Mouse (Mus musculus) heart, adult 2 months (tissue): ENCODE data around the gene Sorl1. TPM values are rescaled to one million over a fixed set of nuclear protein-coding genes. Genes with fewer than 3 reads are reported as not detected.

Source experiments
- DNase-seq, 2 experiments: peaks; one replicate each; pipeline ENCODE4 v3.0.0; 2021
- H3K27ac ChIP-seq: fragments of 200-600 bp; 2 replicates; pipeline ENCODE4 v1.8.1; 2022
- H3K27me3 ChIP-seq: fragments of 200-500 bp; 2 replicates; pipeline ENCODE4 v1.6.1; 2012; ENCODE audit warnings: mild to moderate bottlenecking, low read length, inconsistent platforms, mixed read lengths; ENCODE audit not compliant: control insufficient read depth, insufficient read depth
- H3K36me3 ChIP-seq: fragments of 200-500 bp; 2 replicates; pipeline ENCODE4 v1.6.1; 2012; ENCODE audit warnings: low read length, inconsistent platforms; ENCODE audit not compliant: control insufficient read depth, insufficient read depth
- H3K4me1 ChIP-seq: fragments of 200-500 bp; 2 replicates; pipeline ENCODE4 v1.6.1; 2011; ENCODE audit warnings: low read length; ENCODE audit not compliant: control insufficient read depth, insufficient read depth
- H3K4me3 ChIP-seq: fragments of 200-600 bp; 2 replicates; pipeline ENCODE4 v1.8.1; 2022
- H3K79me2 ChIP-seq: fragments of 200-500 bp; replicated peaks from 2 replicates; pipeline ENCODE4 v1.6.1; 2012; ENCODE audit warnings: mild to moderate bottlenecking, inconsistent platforms, low read length, moderate library complexity, mixed read lengths; ENCODE audit not compliant: control insufficient read depth, insufficient read depth
- H3K9ac ChIP-seq: fragments of 200-500 bp; 2 replicates; pipeline ENCODE4 v1.6.1; 2012; ENCODE audit warnings: low read depth, mild to moderate bottlenecking, control low read depth, inconsistent platforms, low read length, mixed read lengths
- CTCF ChIP-seq: fragments of 200-600 bp; IDR thresholded peaks from 2 replicates; pipeline ENCODE4 v1.8.1; 2022; ENCODE audit warnings: antibody characterized with exemption, mild to moderate bottlenecking, moderate library complexity
- EP300 ChIP-seq: fragments of 200-500 bp; IDR thresholded peaks from 2 replicates; pipeline ENCODE4 v1.6.1; 2011; ENCODE audit warnings: low read depth, low read length, control low read depth; ENCODE audit not compliant: insufficient read depth
- POLR2A ChIP-seq: fragments of 200-500 bp; IDR thresholded peaks from 2 replicates; pipeline ENCODE4 v1.6.1; 2011; ENCODE audit warnings: mild to moderate bottlenecking, low read depth, low read length, control low read depth; ENCODE audit not compliant: insufficient read depth
- WGBS: fragments of 180-500 bp; shearing (Covaris S2); methylation state at CpG from one replicate; pipeline ENCODE4 v1.1.7; 2018; 5-methylcytosine and 5-hydroxymethylcytosine counted together
- intact Hi-C: fragments of 180-260 bp; cut with DNase I; formaldehyde crosslinking; loops from one replicate; pipeline ENCODE4 v1.15.1; 2025
- polyA plus RNA-seq: library from polyadenylated mRNA; depleted of rRNA; stranded (reverse); fragments of >200 nt; gene quantifications from 2 replicates; pipeline ENCODE4 v1.2.3, GENCODE M21; 2012
- total RNA-seq, 2 experiments: library from RNA; stranded (reverse); gene quantifications; 2 replicates each; pipeline ENCODE4 v1.2.3; 2021

Gene Sorl1
- total and polyA plus RNA-seq, 3 experiments, result 13.4 to 16.0 (median 14.1) TPM

DNA sequence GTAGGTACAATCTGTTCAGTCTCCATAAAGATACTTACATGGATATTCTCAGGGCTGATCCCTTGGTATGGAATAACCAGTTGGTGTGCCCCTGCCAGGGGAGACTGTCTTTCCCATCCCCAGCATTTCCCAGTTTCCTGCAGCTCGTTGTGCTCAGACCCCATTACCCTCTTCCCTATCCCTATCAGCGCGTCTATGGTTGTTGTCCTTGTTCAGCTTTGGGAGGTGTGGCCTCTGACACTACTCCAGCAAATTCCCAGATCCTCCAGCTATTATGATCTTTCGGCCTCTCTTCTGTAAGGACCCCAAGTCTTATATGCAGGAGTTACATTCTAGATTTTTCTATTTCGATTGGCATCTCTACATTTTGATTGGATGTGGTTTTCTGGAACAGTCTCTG, 35.3 kb upstream of the Sorl1 start:
- Histone ChIP-seq H3K4me1 (no peaks in the 10 kb centered on the region; the same call in 1 of the 2 replicates), H3K27ac (no peak overlapping the region), H3K27me3 (no peaks in the 10 kb centered on the region), H3K4me3 (no peak overlapping the region), H3K9ac (no peak overlapping the region), H3K79me2 (no peaks in the 10 kb centered on the region), H3K36me3 (no peaks in the 10 kb centered on the region)
- 58% methylated on average over 5 of the region's 5 CpGs for WGBS
- intact Hi-C loops, result no loop called here
- no peak for DNase-seq
- TF ChIP-seq POLR2A (no peak), CTCF (no peak), EP300 (no peak)

DNA sequence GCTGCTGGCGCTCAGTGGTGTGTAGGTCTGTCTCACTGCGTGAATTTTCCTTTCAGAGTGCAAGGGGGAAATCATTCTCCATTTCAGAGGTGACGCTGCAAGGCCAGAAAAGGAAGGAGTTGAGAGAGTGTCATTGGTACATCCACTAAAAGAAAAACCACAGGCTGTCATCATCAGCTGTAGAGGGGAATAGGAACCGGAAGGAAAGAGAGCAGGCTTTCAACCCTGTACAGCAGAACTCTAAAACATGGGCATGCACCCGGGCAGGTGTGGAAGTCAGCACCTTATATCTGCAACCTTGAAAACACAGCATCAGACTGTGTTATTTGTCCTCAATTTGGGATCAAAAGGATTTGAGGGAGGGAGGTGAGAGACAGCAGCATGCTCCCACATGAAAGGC, 34.6 kb upstream of the Sorl1 start:
- H3K79me2 ChIP-seq, result no peaks in the 10 kb centered on the region
- H3K36me3 ChIP-seq, result no peaks in the 10 kb centered on the region
- no peak overlapping the region for H3K27ac ChIP-seq
- DNase-seq, result no peak
- TF ChIP-seq EP300, result no peak
- TF ChIP-seq POLR2A, result no peak
- no peak for TF ChIP-seq CTCF
- no peaks in the 10 kb centered on the region; the same call in 1 of the 2 replicates for H3K4me1 ChIP-seq
- WGBS, result 61% methylated on average over 5 of the region's 5 CpGs
- intact Hi-C loops, result no loop called here
- H3K4me3 ChIP-seq, result no peak overlapping the region
- no peak overlapping the region for H3K9ac ChIP-seq
- H3K27me3 ChIP-seq, result no peaks in the 10 kb centered on the region

DNA sequence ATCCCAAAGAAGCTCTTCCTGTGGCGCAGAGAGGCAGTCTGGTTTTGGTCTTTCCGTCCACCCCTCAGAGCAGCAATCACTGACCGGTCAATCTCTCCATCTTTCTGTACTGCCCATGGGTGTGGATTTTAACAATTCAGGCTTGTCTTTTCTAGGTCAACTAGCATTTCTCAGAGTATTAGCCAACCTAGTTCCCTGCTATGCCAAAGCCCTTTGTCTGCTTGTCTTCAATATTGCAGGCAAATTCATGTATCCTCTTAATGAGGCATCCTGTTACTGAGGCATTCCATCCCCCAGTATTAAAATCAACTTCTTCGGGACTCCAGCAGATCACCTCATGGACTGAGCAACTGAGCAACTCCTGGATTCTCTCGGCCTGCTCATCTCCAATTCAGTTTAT, 33.9 kb upstream of the Sorl1 start:
- WGBS, result 88% methylated on average over 5 of the region's 5 CpGs

DNA sequence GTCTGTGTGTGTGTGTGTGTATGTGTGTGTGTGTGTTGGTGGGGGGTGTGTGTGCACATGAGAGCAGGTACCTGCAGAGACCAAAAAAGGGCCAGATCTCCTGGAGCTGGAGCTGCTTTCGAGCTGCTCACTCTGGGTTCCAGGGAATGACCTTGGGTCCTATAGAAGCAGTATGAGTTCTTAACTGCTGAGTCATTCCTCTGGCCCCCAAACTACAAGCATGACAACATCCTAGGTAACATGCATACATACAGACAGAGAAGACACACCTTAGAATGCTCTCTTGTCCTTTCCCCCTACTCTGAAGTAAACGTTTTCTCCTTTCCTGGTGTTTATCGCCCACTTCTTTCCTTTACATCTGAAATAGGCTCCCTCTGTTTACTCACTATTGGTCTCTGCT, 32.5 kb upstream of the Sorl1 start:
- Histone ChIP-seq H3K27ac (no peak overlapping the region), H3K4me3 (no peak overlapping the region), H3K79me2 (no peaks in the 10 kb centered on the region), H3K4me1 (no peaks in the 10 kb centered on the region; the same call in 1 of the 2 replicates), H3K9ac (no peak overlapping the region), H3K27me3 (no peaks in the 10 kb centered on the region), H3K36me3 (no peaks in the 10 kb centered on the region)
- no peak for TF ChIP-seq POLR2A
- TF ChIP-seq CTCF, result no peak
- TF ChIP-seq EP300, result no peak
- no peak for DNase-seq
- intact Hi-C loops, result no loop called here
- 73% methylated on average over 3 of the region's 3 CpGs for WGBS

More for the DNA sequence above, 33.9 kb upstream of the Sorl1 start:
- Histone ChIP-seq H3K27me3 (no peaks in the 10 kb centered on the region), H3K4me3 (no peak overlapping the region), H3K27ac (no peak overlapping the region), H3K36me3 (no peaks in the 10 kb centered on the region), H3K79me2 (no peaks in the 10 kb centered on the region), H3K9ac (no peak overlapping the region), H3K4me1 (no peaks in the 10 kb centered on the region; the same call in 1 of the 2 replicates)
- TF ChIP-seq POLR2A (no peak), CTCF (no peak), EP300 (no peak)
- DNase-seq, result no peak
- intact Hi-C loops, result no loop called here

DNA sequence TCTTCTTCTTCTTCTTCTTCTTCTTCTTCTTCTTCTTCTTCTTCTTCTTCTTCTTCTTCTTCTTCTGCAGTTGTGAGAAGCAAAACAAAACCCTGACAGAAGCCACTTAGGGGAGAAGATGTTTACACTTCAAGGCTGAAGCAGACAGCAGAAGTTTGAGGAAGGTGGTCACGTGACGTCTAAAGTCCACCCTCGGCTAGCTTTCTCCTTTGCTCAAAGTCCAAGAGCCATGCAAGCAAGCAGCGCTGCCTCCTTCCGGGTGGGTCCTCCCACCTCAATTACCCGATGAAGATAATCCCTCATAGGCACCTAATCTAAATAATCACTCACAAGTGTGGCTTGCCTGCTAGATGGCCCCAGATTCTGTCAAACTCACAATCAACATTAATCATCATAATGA, 30.6 kb upstream of the Sorl1 start:
- no peak for DNase-seq
- no peak overlapping the region for H3K27ac ChIP-seq
- H3K79me2 ChIP-seq, result no peaks in the 10 kb centered on the region
- WGBS, result 76% methylated on average over 6 of the region's 6 CpGs
- no peak overlapping the region for H3K9ac ChIP-seq
- H3K4me3 ChIP-seq, result no peak overlapping the region
- no peaks in the 10 kb centered on the region for H3K4me1 ChIP-seq
- H3K36me3 ChIP-seq, result no peaks in the 10 kb centered on the region
- intact Hi-C loops, result no loop called here
- H3K27me3 ChIP-seq, result no peaks in the 10 kb centered on the region
- TF ChIP-seq POLR2A, result no peak
- TF ChIP-seq CTCF, result no peak
- no peak for TF ChIP-seq EP300

DNA sequence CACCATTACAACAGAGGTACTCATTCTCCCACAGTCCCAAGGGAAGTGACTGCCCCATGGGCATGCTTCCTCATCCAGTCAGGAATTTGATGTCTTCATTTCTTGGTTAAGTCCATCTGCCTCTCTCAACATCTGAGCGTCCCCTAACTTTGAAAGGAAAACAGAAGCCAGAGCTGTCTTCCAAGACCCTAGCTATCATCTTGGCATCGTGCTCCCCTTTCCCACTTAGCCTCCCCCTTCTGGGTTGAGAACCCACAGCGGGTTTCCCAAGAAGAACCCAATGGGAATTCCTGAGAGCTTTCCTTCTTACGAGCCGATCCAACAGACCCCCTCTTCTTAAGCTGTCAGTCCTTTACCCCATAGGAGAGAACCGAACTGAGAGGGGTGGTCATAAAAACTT, 24.7 kb upstream of the Sorl1 start:
- Histone ChIP-seq H3K27ac (no peak overlapping the region), H3K36me3 (no peaks in the 10 kb centered on the region), H3K27me3 (no peaks in the 10 kb centered on the region), H3K9ac (no peak overlapping the region), H3K4me1 (no peaks in the 10 kb centered on the region), H3K4me3 (no peak overlapping the region), H3K79me2 (no peaks in the 10 kb centered on the region)
- intact Hi-C loops, result no loop called here
- DNase-seq, result no peak
- 78% methylated on average over 6 of the region's 6 CpGs for WGBS
- TF ChIP-seq CTCF (no peak), POLR2A (no peak), EP300 (no peak)

DNA sequence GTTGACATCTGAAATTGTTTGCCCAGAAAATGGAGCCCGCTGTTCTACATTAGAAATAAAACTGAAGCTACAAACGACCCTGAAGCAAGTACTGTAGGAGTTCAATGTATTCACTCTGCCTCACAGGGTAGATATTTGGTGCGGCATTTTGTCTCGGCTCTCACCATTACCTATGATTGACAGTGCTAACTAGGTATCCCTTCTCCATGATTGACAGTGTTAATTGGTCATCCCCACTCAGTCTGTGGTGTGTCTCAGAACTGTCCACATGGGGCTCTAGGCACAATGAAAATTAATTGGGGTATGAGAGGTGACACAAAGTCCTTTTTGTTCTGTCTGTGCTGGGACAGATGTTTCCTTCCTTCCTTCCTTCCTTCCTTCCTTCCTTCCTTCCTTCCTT, 23.9 kb upstream of the Sorl1 start:
- no peaks in the 10 kb centered on the region for H3K27me3 ChIP-seq
- no peaks in the 10 kb centered on the region for H3K36me3 ChIP-seq
- WGBS, result 86% methylated on average over 4 of the region's 4 CpGs
- DNase-seq, result no peak
- H3K27ac ChIP-seq, result no peak overlapping the region
- no peaks in the 10 kb centered on the region for H3K4me1 ChIP-seq
- H3K4me3 ChIP-seq, result no peak overlapping the region
- H3K79me2 ChIP-seq, result no peaks in the 10 kb centered on the region
- no peak for TF ChIP-seq CTCF
- TF ChIP-seq EP300, result no peak
- TF ChIP-seq POLR2A, result no peak
- intact Hi-C loops, result no loop called here
- no peak overlapping the region for H3K9ac ChIP-seq
